14 mouse cellular contexts compared by ENCODE assay signal in genomic region chr17:63284074-63284473, GRCm38 (mm10).
"Had no signal": no experiment of that assay in that cellular context is flagged by ENCODE, and none has a peak within 500 bp of the region (broad histone marks: within the 10 kb centered on the region; RNA-seq: fewer than 3 reads in every experiment).

No protein-coding gene starts in this region.

- H3K4me3 ChIP-seq: limb, embryonic 15.5 days had no signal

- H3K27ac ChIP-seq: kidney, postnatal 0 days; limb, embryonic 15.5 days; stomach, postnatal 0 days had no signal

- H3K36me3 ChIP-seq: limb, embryonic 15.5 days had no signal

- H3K9ac ChIP-seq: limb, embryonic 15.5 days; lung, embryonic 14.5 days had no signal

- H3K9me3 ChIP-seq: limb, embryonic 15.5 days had no signal

- H3K4me2 ChIP-seq: limb, embryonic 15.5 days; lung, embryonic 14.5 days had no signal

- DNase-seq: kidney, adult 11 months; kidney, adult 9 months; kidney, postnatal 36 days; layer of hippocampus, adult 9-11 months; layer of hippocampus, postnatal 36 days; lung, embryonic 14.5 days; lung, postnatal 10 days; lung, postnatal 4 days; midbrain, embryonic 14.5 days; right cerebral cortex, adult 18-20 months; thymus, postnatal 4 days had no signal

- H3K27me3 ChIP-seq: limb, embryonic 15.5 days had no signal
